Mouse (Mus musculus) Patski (cell line): ENCODE measurements at regions not wholly inside any gene's neighbourhood (a gene's known extent, or its start where the extent isn't known, plus 50 kb on each side); places are given as distances from the start of the nearest gene placed in this dataset.

ENCODE experiments used
- ATAC-seq: fragments of 100-300 bp; one replicate; pipeline ENCODE4 v1.8.0; 2021
- CTCF ChIA-PET: fragments of 350-600 bp; sonication (Branson Sonifier 250); formaldehyde crosslinking; loops from one replicate; lab custom pipeline; 2022; ENCODE audit warnings: inconsistent platforms; lab: Charles Lee
- POLR2A ChIA-PET: fragments of 350-600 bp; sonication (Branson Sonifier 250); formaldehyde crosslinking; loops from one replicate; lab custom pipeline; 2022; ENCODE audit warnings: antibody characterized with exemption, inconsistent platforms; lab: Charles Lee
- DNase-seq: peaks from one replicate; pipeline ENCODE4 v3.0.0-alpha.2; 2011; ENCODE audit warnings: low read depth, low spot score
- H3K27me3 ChIP-seq: fragments of 371-371 bp; one replicate; pipeline ENCODE4 v1.5.1; 2021
- CTCF ChIP-seq: fragments of 100-300 bp; IDR thresholded peaks from one replicate; pipeline ENCODE4 v1.5.1; 2021
- in situ Hi-C: fragments of 300-500 bp; cut with MboI; formaldehyde crosslinking; loops from 3 replicates; pipeline ENCODE4 v1.11.1; 2018; ENCODE audit warnings: low pct_unique_long_range_greater_than_20kb, mixed read lengths

GRCm38 (mm10) chr10:84230011-84230781 is 210.2 kb downstream of the Nuak1 start:
- ChIA-PET POLR2A (no interaction called here), CTCF (interaction anchor here (1.3 to 2.0 kb wide), 3 partner anchors 12 to 16 kb away, joined by 3 to 4 read pairs (median 3); no protein-coding TSS in a partner anchor)
- in situ Hi-C loops: no loop called here
- no peaks in the 10 kb centered on the region for H3K27me3 ChIP-seq
- no peak for ATAC-seq
- no peak for TF ChIP-seq CTCF
- DNase-seq: no peak

GRCm38 (mm10) chr10:84235006-84235405 is 205.4 kb downstream of the Nuak1 start:
- ChIA-PET POLR2A (no interaction called here), CTCF (interaction anchor here (1.4 kb wide), 1 partner anchor 10 kb away, joined by 3 read pairs; no protein-coding TSS in a partner anchor)
- in situ Hi-C loops: no loop called here
- no peak for ATAC-seq
- TF ChIP-seq CTCF: no peak
- no peak for DNase-seq
- H3K27me3 ChIP-seq: no peaks in the 10 kb centered on the region

GRCm38 (mm10) chr10:84236236-84236635 is 204.2 kb downstream of the Nuak1 start:
- in situ Hi-C loops: no loop called here
- no peak for DNase-seq
- no peaks in the 10 kb centered on the region for H3K27me3 ChIP-seq
- ChIA-PET CTCF (no interaction called here), POLR2A (no interaction called here)
- TF ChIP-seq CTCF: no peak
- ATAC-seq: no peak

- ChIA-PET POLR2A (interaction anchor here (0.6 kb wide), 1 partner anchor 226 kb away, joined by 4 read pairs; no protein-coding TSS in a partner anchor), CTCF (no interaction called here)
- H3K27me3 ChIP-seq: no peaks in the 10 kb centered on the region
- in situ Hi-C loops: no loop called here
- no peak for DNase-seq
- no peak for TF ChIP-seq CTCF
- ATAC-seq: no peak
Observed at GRCm38 (mm10) chr10:84238279-84238963, 202.0 kb downstream of the Nuak1 start.

GRCm38 (mm10) chr10:84243283-84243682 is 197.1 kb downstream of the Nuak1 start:
- ATAC-seq: no peak
- ChIA-PET POLR2A (interaction anchor here (0.6 kb wide), 1 partner anchor 129 kb away, joined by 3 read pairs; no protein-coding TSS in a partner anchor), CTCF (interaction anchor here (1.0 kb wide), 2 partner anchors 8 to 194 kb away, joined by 3 read pairs; no protein-coding TSS in a partner anchor)
- no peak for DNase-seq
- TF ChIP-seq CTCF: no peak
- no peaks in the 10 kb centered on the region for H3K27me3 ChIP-seq
- in situ Hi-C loops: no loop called here

- no peaks in the 10 kb centered on the region for H3K27me3 ChIP-seq
- DNase-seq: no peak
- no peak for ATAC-seq
- ChIA-PET POLR2A (interaction anchor here (0.6 to 0.8 kb wide), 3 partner anchors 12 to 19 kb away, joined by 3 to 4 read pairs (median 3); no protein-coding TSS in a partner anchor), CTCF (interaction anchor here (1.3 kb wide), 1 partner anchor 16 kb away, joined by 4 read pairs; no protein-coding TSS in a partner anchor)
- in situ Hi-C loops: no loop called here
- TF ChIP-seq CTCF: no peak
Observed at GRCm38 (mm10) chr10:84249346-84249745, 191.1 kb downstream of the Nuak1 start.

GRCm38 (mm10) chr10:84260931-84261650 is 179.3 kb downstream of the Nuak1 start:
- CTCF ChIA-PET: no interaction called here
- DNase-seq: no peak
- POLR2A ChIA-PET: no interaction called here
- no peak for TF ChIP-seq CTCF
- ATAC-seq: no peak
- H3K27me3 ChIP-seq: no peaks in the 10 kb centered on the region
- in situ Hi-C loops: no loop called here

GRCm38 (mm10) chr10:84262943-84263342 is 177.5 kb downstream of the Nuak1 start:
- CTCF ChIA-PET: interaction anchor here (1.3 kb wide), 1 partner anchor 8 kb away, joined by 3 read pairs; no protein-coding TSS in a partner anchor
- POLR2A ChIA-PET: no interaction called here
- DNase-seq (no peak), ATAC-seq (no peak)
- TF ChIP-seq CTCF: no peak
- H3K27me3 ChIP-seq: no peaks in the 10 kb centered on the region
- in situ Hi-C loops: no loop called here

- ChIA-PET CTCF (no interaction called here), POLR2A (no interaction called here)
- DNase-seq (peak; percentile 76), ATAC-seq (no peak)
- in situ Hi-C loops: no loop called here
- no peaks in the 10 kb centered on the region for H3K27me3 ChIP-seq
- no peak for TF ChIP-seq CTCF
Observed at GRCm38 (mm10) chr10:84285832-84286506, 154.4 kb downstream of the Nuak1 start.

GRCm38 (mm10) chr10:84294422-84294821 is 146.0 kb downstream of the Nuak1 start:
- DNase-seq: peak; percentile 22
- CTCF ChIA-PET: interaction anchor here (1.0 to 1.2 kb wide), 2 partner anchors 8 to 38 kb away, joined by 3 read pairs; no protein-coding TSS in a partner anchor

More at GRCm38 (mm10) chr10:84294422-84294821, 146.0 kb downstream of the Nuak1 start:
- no peak for ATAC-seq
- no peak for TF ChIP-seq CTCF
- no peaks in the 10 kb centered on the region for H3K27me3 ChIP-seq
- in situ Hi-C loops: no loop called here
- POLR2A ChIA-PET: no interaction called here
